Mouse (Mus musculus): ENCODE measurements at regions not wholly inside any gene's neighbourhood (a gene's known extent, or its start where the extent isn't known, plus 50 kb on each side); places are given as distances from the start of the nearest gene placed in this dataset.

GRCm38 (mm10) chr6:117330726-117331360 lies 162.5 kb downstream of the Cxcl12 start:
- DNase-seq (ENCODE audit: low spot score) = peak; percentile 38

- no peak for DNase-seq (ENCODE audit: low spot score)
Measured at GRCm38 (mm10) chr6:117332641-117333040, 164.3 kb downstream of the Cxcl12 start.

GRCm38 (mm10) chr6:117342123-117342522 lies 173.8 kb downstream of the Cxcl12 start:
- DNase-seq (ENCODE audit: low spot score) = no peak

- DNase-seq (ENCODE audit: low spot score) = peak; percentile 74
Measured at GRCm38 (mm10) chr6:117347356-117347755, 179.0 kb downstream of the Cxcl12 start.

GRCm38 (mm10) chr6:117351846-117352245 lies 183.5 kb downstream of the Cxcl12 start:
- DNase-seq (ENCODE audit: low spot score) = no peak

GRCm38 (mm10) chr6:117353091-117353490 lies 184.8 kb downstream of the Cxcl12 start:
- DNase-seq (ENCODE audit: low spot score) = peak; percentile 60

- no peak for DNase-seq (ENCODE audit: low spot score)
Measured at GRCm38 (mm10) chr6:117356101-117356500, 187.8 kb downstream of the Cxcl12 start.

- DNase-seq (ENCODE audit: low spot score) = no peak
Measured at GRCm38 (mm10) chr6:117359401-117359800, 191.1 kb downstream of the Cxcl12 start.

- DNase-seq (ENCODE audit: low spot score) = no peak
Measured at GRCm38 (mm10) chr6:117366563-117366962, 198.2 kb downstream of the Cxcl12 start.

GRCm38 (mm10) chr6:117375989-117376388 lies 207.7 kb downstream of the Cxcl12 start:
- no peak for DNase-seq (ENCODE audit: low spot score)

- no peak for DNase-seq (ENCODE audit: low spot score)
Measured at GRCm38 (mm10) chr6:117379904-117380303, 211.6 kb downstream of the Cxcl12 start.

- peak; percentile 41 for DNase-seq (ENCODE audit: low spot score)
Measured at GRCm38 (mm10) chr6:117390233-117390848, 222.0 kb downstream of the Cxcl12 start.

- no peak for DNase-seq (ENCODE audit: low spot score)
Measured at GRCm38 (mm10) chr6:117393480-117393879, 225.1 kb downstream of the Cxcl12 start.

- no peak for DNase-seq (ENCODE audit: low spot score)
Measured at GRCm38 (mm10) chr6:117405589-117406311, 237.4 kb downstream of the Cxcl12 start.

- no peak for DNase-seq (ENCODE audit: low spot score)
Measured at GRCm38 (mm10) chr6:117406312-117406595, 237.9 kb downstream of the Cxcl12 start.

GRCm38 (mm10) chr6:117406757-117407156 lies 238.4 kb downstream of the Cxcl12 start:
- no peak for DNase-seq (ENCODE audit: low spot score)

GRCm38 (mm10) chr6:117407206-117407858 lies 239.0 kb downstream of the Cxcl12 start:
- DNase-seq (ENCODE audit: low spot score) = no peak

- no peak for DNase-seq (ENCODE audit: low spot score)
Measured at GRCm38 (mm10) chr6:117407953-117408352, 239.6 kb downstream of the Cxcl12 start.

- no peak for DNase-seq (ENCODE audit: low spot score)
Measured at GRCm38 (mm10) chr6:117408971-117409783, 240.8 kb downstream of the Cxcl12 start.

GRCm38 (mm10) chr6:117414926-117415325 lies 246.6 kb downstream of the Cxcl12 start:
- DNase-seq (ENCODE audit: low spot score) = no peak

GRCm38 (mm10) chr6:117415901-117416300 lies 247.6 kb downstream of the Cxcl12 start:
- DNase-seq (ENCODE audit: low spot score) = no peak

- no peak for DNase-seq (ENCODE audit: low spot score)
Measured at GRCm38 (mm10) chr6:117416461-117416860, 248.1 kb downstream of the Cxcl12 start.

Data from heart, adult 8-10 months (tissue).